Mouse (Mus musculus) stomach, postnatal 0 days (tissue): ENCODE data around the gene Sema3e.

Source experiments
- CTCF ChIP-seq: IDR thresholded peaks from 2 replicates; pipeline ENCODE4 v1.5.1; 2016; ENCODE audit warnings: antibody characterized with exemption, low read depth, mild to moderate bottlenecking, moderate library complexity
- EP300 ChIP-seq: optimal IDR thresholded peaks from 2 replicates; pipeline ENCODE3; 2016; ENCODE audit warnings: antibody characterized with exemption

GRCm38 (mm10) chr5:14173355-14174183 is 148.5 kb downstream of the Sema3e start:
- no peak for TF ChIP-seq CTCF
- TF ChIP-seq EP300, result no peak
